ENCODE assay signal across 28 mouse cellular contexts in the genomic region with DNA sequence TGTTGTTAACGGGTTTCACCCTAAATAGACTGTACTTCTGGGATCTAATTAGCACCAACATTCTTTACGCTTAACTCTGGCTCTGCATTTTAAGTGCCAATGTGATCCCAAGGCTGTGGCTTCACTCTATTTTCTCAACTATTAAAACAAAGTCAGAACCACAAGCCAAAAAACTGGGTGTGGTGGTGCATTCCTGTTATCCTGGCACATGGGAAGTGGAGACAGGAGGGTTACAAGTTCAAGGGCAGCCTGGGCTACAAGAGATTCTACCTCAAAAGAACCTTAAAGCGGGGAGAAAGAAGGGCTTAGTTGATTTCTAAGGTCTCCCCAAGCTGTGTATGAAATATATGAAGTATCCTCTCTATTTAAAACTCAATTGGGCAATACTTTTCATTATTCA.
"Had no signal": no experiment of that assay in that cellular context is flagged by ENCODE, and none has a peak within 500 bp of the region (broad histone marks: within the 10 kb centered on the region; RNA-seq: fewer than 3 reads in every experiment).

No protein-coding gene starts in this region.

- DNase-seq: gastrocnemius, adult 2 months; gastrocnemius, postnatal 10 days; gastrocnemius, postnatal 36 days; heart, adult 18-20 months; heart, postnatal 14 days; heart, postnatal 36 days; kidney, adult 18-20 months; kidney, adult 8-10 months; kidney, postnatal 10 days; kidney, postnatal 25 days; kidney, postnatal 4 days; liver; liver, embryonic 13.5 days; liver, postnatal 0 days had no signal

- H3K4me1 ChIP-seq: heart, embryonic 15.5 days; hindbrain, embryonic 13.5 days; hindbrain, embryonic 15.5 days; intestine, embryonic 15.5 days; limb, embryonic 10.5 days; limb, embryonic 12.5 days; liver, embryonic 13.5 days; liver, embryonic 15.5 days had no signal

- ATAC-seq: hindbrain, postnatal 0 days; intestine, embryonic 15.5 days; intestine, postnatal 0 days; liver, postnatal 0 days had no signal

- H3K4me2 ChIP-seq: heart, embryonic 13.5 days; heart, embryonic 15.5 days; hindbrain, embryonic 13.5 days; hindbrain, embryonic 15.5 days; intestine, embryonic 15.5 days; limb, embryonic 12.5 days; liver, embryonic 11.5 days; liver, embryonic 13.5 days; liver, embryonic 15.5 days had no signal

- H3K4me3 ChIP-seq: gastrocnemius, adult 2 months; heart, embryonic 10.5 days; heart, embryonic 13.5 days; heart, embryonic 15.5 days; hindbrain, embryonic 13.5 days; hindbrain, embryonic 15.5 days; intestine, embryonic 15.5 days; layer of hippocampus, adult 2 months; left cerebral cortex, adult 2 months; limb, embryonic 10.5 days; limb, embryonic 12.5 days; liver, embryonic 13.5 days; liver, embryonic 15.5 days had no signal

- H3K27ac ChIP-seq: gastrocnemius, adult 2 months; heart, embryonic 10.5 days; heart, embryonic 13.5 days; heart, embryonic 15.5 days; hindbrain, embryonic 13.5 days; hindbrain, embryonic 15.5 days; hindbrain, postnatal 0 days; intestine, embryonic 15.5 days; layer of hippocampus, adult 2 months; left cerebral cortex, adult 2 months; limb, embryonic 10.5 days; limb, embryonic 12.5 days; liver, embryonic 13.5 days; liver, embryonic 15.5 days had no signal

- H3K27me3 ChIP-seq: heart, embryonic 13.5 days; heart, embryonic 15.5 days; hindbrain, embryonic 13.5 days; hindbrain, embryonic 15.5 days; intestine, embryonic 15.5 days; limb, embryonic 12.5 days; liver, embryonic 13.5 days; liver, embryonic 15.5 days had no signal

- H3K36me3 ChIP-seq: intestine, embryonic 15.5 days had no signal

- H3K9ac ChIP-seq: heart, embryonic 13.5 days; heart, embryonic 15.5 days; hindbrain, embryonic 13.5 days; hindbrain, embryonic 15.5 days; intestine, embryonic 15.5 days; limb, embryonic 12.5 days; liver, embryonic 13.5 days; liver, embryonic 15.5 days; liver, postnatal 0 days had no signal

- H3K9me3 ChIP-seq: heart, embryonic 10.5 days; heart, embryonic 13.5 days; heart, embryonic 15.5 days; hindbrain, embryonic 13.5 days; hindbrain, embryonic 15.5 days; intestine, embryonic 15.5 days; limb, embryonic 10.5 days; limb, embryonic 12.5 days; liver, embryonic 13.5 days; liver, embryonic 15.5 days had no signal
